Mouse (Mus musculus) liver, adult (tissue): Measurements from ENCODE around the gene Adamts10.

Source experiments
- GATA4 ChIP-seq: IDR thresholded peaks from 2 replicates; pipeline ENCODE4 v1.6.1; 2014; ENCODE audit warnings: mild to moderate bottlenecking, low read length; ENCODE audit not compliant: insufficient replicate concordance

Adamts10 gene

GRCm38 (mm10) chr17:33526506-33526905 is 2.5 kb downstream of the Adamts10 start:
- no peak for TF ChIP-seq GATA4

GRCm38 (mm10) chr17:33539106-33539675 is 15.2 kb downstream of the Adamts10 start:
- no peak for TF ChIP-seq GATA4

GRCm38 (mm10) chr17:33539878-33540277 is 15.9 kb downstream of the Adamts10 start:
- TF ChIP-seq GATA4: no peak

GRCm38 (mm10) chr17:33549212-33549611 is 25.2 kb downstream of the Adamts10 start:
- TF ChIP-seq GATA4: no peak

- no peak for TF ChIP-seq GATA4
Measured at GRCm38 (mm10) chr17:33550388-33550787, 26.4 kb downstream of the Adamts10 start.

- TF ChIP-seq GATA4: no peak
Measured at GRCm38 (mm10) chr17:33552113-33552512, 28.1 kb downstream of the Adamts10 start.

GRCm38 (mm10) chr17:33552964-33553363 is 29.0 kb downstream of the Adamts10 start:
- TF ChIP-seq GATA4: no peak

- TF ChIP-seq GATA4: no peak
Measured at GRCm38 (mm10) chr17:33554536-33554935, 30.5 kb downstream of the Adamts10 start.

- TF ChIP-seq GATA4: no peak
Measured at GRCm38 (mm10) chr17:33555223-33555855, 31.3 kb downstream of the Adamts10 start, which contains the start of gene Myo1f. TSS of gene Myo1f (plus strand) at chr17:33555707.

- no peak for TF ChIP-seq GATA4
Measured at GRCm38 (mm10) chr17:33557922-33558321, 33.9 kb downstream of the Adamts10 start.

- no peak for TF ChIP-seq GATA4
Measured at GRCm38 (mm10) chr17:33563527-33564076, 39.6 kb downstream of the Adamts10 start.

GRCm38 (mm10) chr17:33564599-33564998 is 40.6 kb downstream of the Adamts10 start:
- TF ChIP-seq GATA4: no peak

GRCm38 (mm10) chr17:33566182-33566581 is 42.2 kb downstream of the Adamts10 start:
- no peak for TF ChIP-seq GATA4

- no peak for TF ChIP-seq GATA4
Measured at GRCm38 (mm10) chr17:33584061-33584460, 60.1 kb downstream of the Adamts10 start.

- TF ChIP-seq GATA4: no peak
Measured at GRCm38 (mm10) chr17:33586011-33586410, 62.0 kb downstream of the Adamts10 start.

GRCm38 (mm10) chr17:33597271-33597670 is 73.3 kb downstream of the Adamts10 start:
- TF ChIP-seq GATA4: no peak
